Mouse (Mus musculus) urinary bladder, postnatal 4 days (tissue): ENCODE measurements around the gene Dpf2.

Experiments used
- DNase-seq, 2 experiments: peaks; one replicate each; pipeline ENCODE4 v3.0.0; 2021 to 2022; ENCODE audit warnings: low spot score in 2 of 2

Dpf2 gene

GRCm38 (mm10) chr19:5864710-5865398, 48.0 kb downstream of the Dpf2 start:
- DNase-seq, result no peak

DNA sequence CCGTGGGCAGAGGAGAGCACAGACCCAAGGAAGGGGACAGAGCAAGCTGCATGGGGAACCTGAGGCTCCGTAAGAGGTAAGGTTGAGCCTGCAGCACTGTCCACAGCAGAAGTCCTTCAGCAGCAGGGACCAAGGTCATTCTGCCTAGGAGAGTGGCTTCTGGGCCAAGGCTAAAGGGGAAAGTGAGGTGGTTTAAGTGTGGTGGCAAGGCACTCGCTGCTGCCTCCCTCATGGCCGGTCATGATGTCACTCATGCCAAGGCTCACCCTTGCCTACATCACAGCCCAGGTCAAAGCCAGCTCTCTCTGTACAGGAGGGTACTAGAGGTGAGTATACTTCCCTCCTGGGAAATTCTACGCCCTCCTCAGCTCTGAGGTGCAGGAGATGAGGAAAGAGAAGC, 49.0 kb downstream of the Dpf2 start:
- DNase-seq, result no peak

DNA sequence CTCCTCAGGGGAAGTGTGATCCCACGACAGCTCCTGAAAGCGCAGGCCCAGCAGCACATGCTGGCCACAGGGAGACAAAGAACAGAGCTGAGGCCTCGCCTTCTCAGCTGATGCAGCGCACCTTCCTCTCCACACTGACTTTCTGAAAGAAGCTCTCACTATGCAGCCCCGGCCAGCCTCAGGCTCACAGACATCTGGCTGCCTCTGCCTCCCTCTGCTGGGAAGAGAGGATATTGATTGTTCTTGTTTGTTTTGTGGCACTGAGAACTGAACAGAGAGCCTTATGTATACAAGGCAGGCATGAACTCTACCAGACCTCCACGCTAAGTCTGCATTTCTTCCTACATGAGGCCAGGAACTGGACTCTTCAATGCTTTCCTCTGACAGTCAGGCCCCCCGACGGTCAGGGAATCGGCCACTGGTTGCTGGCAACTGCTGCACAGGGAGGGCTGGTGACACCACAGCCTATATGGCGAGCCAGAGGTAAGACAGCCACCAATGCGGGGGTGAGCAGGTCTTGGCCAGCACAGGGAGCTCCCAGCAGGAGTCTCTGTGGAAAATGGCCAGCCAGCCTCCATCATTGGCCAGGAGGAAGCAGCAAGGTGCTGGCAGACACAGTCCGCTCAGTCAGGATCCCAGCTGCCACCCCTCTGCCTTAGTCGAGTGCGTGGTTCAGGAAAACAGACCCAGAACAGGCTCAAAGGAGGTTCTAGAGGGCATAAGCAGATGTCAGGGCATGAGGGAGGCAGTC, 50.3 kb downstream of the Dpf2 start:
- no peak for DNase-seq

DNA sequence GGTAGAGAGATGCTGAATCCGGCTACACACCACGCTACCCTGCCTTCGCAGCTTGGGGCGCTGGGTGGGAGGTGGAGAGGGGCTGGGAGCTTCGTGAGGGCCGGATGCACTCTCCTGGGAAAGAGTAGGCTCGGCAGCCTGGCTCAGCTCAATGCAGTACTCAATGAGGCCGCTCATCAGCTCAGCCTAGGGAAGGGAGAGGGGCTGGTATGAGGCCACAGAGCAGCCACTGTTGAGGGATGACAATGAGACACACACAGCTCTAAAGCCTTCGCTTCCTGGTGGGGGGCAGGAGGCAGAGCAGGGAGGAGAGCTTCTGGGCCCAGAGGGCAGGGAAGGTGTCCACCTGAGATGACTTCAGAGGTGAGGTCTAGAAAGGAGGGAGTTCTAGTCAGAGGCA, 56.2 kb downstream of the Dpf2 start:
- no peak for DNase-seq

DNA sequence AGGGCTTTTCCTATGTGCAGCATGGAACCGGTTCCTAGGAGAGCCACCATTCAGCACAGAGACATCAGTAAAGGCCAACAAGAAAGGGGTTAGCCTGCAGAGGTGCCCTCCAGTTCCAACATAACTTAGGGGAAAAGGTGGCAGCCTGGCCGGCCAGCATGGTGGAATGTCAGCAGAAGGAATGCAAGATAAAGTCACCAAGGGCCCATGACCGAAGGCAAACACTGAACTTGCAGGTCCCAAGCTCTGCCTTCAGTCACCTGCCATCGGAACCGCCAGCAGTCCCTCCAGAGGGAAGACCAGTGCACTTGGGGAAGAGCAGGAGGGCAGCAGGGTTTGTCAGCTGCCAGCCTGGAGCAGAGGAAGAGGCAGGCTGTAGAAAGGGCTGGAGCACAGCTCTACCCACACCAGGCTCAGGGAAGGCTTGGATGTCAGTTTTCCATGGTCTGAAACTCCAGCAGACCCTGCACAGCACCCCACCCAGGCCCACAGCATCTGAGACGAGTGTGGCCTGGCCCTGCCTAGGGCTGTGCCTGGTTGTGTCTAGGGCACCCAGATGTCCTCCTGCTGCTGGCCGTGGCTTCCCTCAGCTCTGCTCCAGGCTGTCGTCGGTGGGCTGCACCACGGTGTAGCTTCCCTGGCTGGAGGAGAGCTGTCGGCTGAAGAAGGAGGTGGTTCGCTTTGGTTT, 60.6 kb downstream of the Dpf2 start:
- DNase-seq, result no peak

DNA sequence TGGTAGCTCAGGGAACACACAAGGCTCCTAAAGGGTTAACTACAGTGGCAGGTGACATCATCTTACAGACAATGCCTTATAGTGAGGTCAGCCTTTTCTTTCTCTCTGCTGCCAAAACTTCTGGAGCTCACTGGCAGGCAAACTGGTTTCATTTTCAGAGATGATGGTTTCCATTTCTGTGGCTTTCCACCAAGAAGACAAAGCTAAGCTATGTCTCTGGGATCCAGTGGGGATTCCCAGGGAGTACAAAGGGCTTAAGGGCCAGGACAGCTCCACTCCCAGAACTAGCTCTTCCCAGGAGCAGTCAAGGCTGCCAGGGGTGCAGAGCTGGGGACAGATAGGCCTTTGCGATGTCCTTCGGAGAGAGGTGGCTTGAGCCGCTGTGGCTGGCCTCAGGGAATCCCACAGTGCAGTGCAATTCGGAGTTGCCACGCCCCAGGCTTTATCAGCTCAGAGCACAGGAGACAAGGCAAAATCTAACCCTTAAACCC, 61.3 kb downstream of the Dpf2 start:
- no peak for DNase-seq

- DNase-seq, result no peak
Measured at GRCm38 (mm10) chr19:5850860-5851259, 62.0 kb downstream of the Dpf2 start.

DNA sequence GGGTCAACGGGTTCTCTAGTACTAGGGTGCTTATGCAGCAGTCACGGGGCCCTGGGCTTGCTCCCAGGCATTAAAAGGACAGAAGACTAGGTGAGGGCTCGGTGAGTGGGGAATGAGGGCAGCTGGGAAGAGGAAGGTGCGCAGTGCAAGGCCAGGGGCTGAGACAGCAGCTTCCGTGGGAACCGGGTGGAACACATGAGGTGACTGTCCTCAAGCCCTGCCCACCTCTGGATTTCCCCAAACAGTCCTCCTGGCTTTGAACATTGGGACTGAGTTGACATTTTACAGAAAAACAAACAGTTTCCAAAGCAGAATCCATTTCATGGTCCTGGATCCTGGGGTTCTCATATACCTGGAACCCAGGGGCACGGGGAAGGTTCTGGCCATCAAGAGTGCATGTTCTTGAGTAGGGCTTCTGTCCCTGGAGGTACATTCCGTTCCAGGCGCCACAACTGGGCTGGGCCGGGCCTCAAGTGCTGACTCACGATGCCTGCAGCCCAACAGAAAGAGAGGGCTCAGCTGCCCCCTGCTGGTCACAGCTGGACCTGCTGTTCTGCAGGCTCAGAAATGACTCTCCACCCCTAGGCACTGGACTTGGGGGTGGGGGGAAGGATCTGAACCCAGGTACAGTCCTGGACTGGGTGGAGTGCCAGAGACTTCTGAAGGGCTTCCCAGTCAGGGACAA, 62.8 kb downstream of the Dpf2 start:
- DNase-seq, result peak; percentile 88 to 94

- no peak for DNase-seq
Measured at GRCm38 (mm10) chr19:5848826-5849672, 63.8 kb downstream of the Dpf2 start.

- DNase-seq, result no peak
Measured at GRCm38 (mm10) chr19:5848032-5848825, 64.6 kb downstream of the Dpf2 start.

GRCm38 (mm10) chr19:5847306-5847796, 65.5 kb downstream of the Dpf2 start:
- no peak for DNase-seq

GRCm38 (mm10) chr19:5846557-5847305, 66.1 kb downstream of the Dpf2 start:
- peak; percentile 82 to 85 for DNase-seq
